Mouse (Mus musculus) v-Abl transformed pro-B cells (cell line): ENCODE results near the gene Sesn3.

Source experiments
- in situ Hi-C, 2 experiments: fragments of 400-800 bp; cut with MboI; formaldehyde crosslinking; loops; one replicate each; pipeline ENCODE4 v1.15.1; 2025; ENCODE audit not compliant: unreplicated experiment in 2 of 2

Gene Sesn3

GRCm38 (mm10) chr9:14382256-14382791 is 107.5 kb downstream of the Sesn3 start:
- in situ Hi-C loops, result no loop called here
